Mouse (Mus musculus): ENCODE data around the gene Nqo2. TPM values are rescaled to one million over a fixed set of nuclear protein-coding genes. Genes with fewer than 3 reads are reported as not detected.

Nqo2 gene
- polyA plus RNA-seq, 1 experiment from 2014 or later: 12.3 TPM

DNA sequence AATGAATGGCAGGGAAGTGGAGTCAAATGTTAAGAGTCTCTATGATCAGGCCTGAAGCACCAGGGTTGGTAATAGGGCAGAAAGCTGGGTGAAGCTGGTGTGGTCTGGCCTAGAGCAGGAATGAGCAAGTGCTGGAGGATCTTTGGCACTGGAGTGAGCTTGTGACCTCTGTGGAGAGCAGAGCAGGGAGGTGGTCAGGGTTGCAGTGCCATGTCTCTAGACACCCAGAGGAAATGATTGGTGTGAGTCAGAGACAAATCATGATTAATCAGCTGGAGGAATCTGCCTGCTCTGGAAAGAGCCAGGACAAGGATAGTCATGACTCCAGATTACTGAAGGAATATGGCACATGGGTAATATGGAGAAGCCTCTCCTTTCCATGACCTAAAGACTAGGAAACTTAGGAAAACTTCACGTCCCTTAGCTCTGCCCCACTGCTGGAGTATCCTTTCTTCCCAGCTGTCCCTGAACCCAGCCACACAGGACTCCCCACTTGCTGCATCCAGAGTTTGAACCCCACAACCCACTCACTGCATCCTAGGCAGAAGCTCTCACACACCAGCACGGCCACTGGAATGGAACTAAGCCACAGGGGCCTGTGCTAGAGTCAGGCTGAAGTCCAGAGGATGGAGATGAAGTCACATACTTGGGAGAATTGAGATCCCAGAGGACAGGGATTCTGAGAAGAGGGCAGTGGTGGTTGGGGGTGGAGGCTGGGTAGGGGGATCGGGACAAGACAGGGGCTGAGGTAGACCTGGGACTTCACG is 13.0 kb upstream of the Nqo2 start:
- 87% methylated on average over 4 of the region's 4 CpGs for WGBS

DNA sequence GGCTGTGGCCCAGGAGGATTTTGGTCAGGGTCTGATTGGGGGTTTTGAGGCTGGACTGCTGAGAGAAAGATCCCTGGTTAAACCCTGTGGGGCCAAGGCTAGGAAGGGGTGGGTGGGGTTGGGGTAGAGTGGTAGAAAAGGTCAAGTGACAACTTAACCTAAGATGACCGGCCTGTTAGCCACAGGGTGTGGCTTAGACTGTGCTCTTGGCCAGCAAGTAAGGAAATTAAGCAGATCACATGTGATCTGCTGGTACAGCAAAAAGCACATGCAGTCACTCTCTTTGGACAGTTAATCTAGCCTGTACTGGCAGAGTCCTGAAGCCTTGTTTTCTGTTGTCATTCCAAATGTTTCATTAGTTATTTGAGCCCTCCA is 12.4 kb upstream of the Nqo2 start:
- Histone ChIP-seq H3K27ac (replicated peaks) (no peak overlapping the region), H3K4me2 (no peak overlapping the region), H3K27me3 (replicated peaks) (no peaks in the 10 kb centered on the region), H3K4me3 (replicated peaks) (no peak overlapping the region), H3K4me1 (no peaks in the 10 kb centered on the region), H3K36me3 (no peaks in the 10 kb centered on the region), H3K9me3 (replicated peaks) (no peaks in the 10 kb centered on the region), H3K9ac (replicated peaks) (no peak overlapping the region)
- no peak for ATAC-seq (ENCODE audit: low FRiP score)
- WGBS: 79% methylated on average over 1 of the region's 1 CpGs

More for the DNA sequence above, 13.0 kb upstream of the Nqo2 start:
- no peaks in the 10 kb centered on the region for H3K9me3 ChIP-seq (replicated peaks)
- no peak overlapping the region for H3K27ac ChIP-seq (replicated peaks)
- H3K4me2 ChIP-seq: no peak overlapping the region
- no peak for ATAC-seq (ENCODE audit: low FRiP score)
- H3K4me3 ChIP-seq (replicated peaks): no peak overlapping the region
- no peaks in the 10 kb centered on the region for H3K27me3 ChIP-seq (replicated peaks)
- no peaks in the 10 kb centered on the region for H3K36me3 ChIP-seq
- no peaks in the 10 kb centered on the region for H3K4me1 ChIP-seq
- no peak overlapping the region for H3K9ac ChIP-seq (replicated peaks)

DNA sequence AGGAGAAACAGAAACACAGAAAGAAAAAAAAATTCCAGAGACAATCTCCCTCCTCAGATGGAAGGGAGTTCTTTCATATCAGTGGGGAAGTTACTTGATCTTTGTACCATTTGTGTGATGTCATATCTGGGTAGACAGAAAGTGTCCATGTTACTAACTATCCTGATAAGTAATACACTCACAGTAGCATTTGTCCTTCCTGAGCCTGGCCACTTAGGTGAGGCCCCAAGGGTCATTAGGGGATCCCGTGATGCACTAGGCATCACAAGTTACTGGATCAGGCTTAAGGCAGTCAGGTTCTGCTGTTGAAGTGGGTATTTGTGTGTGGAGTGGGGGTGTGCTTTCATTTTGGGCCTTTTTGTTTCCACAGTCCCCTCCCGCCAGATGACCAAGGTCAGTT is 11.5 kb upstream of the Nqo2 start:
- no peak overlapping the region for H3K27ac ChIP-seq (replicated peaks)
- no peak overlapping the region for H3K4me3 ChIP-seq (replicated peaks)
- H3K9ac ChIP-seq (replicated peaks): no peak overlapping the region
- no peak overlapping the region for H3K4me2 ChIP-seq
- ATAC-seq (ENCODE audit: low FRiP score): no peak
- H3K9me3 ChIP-seq (replicated peaks): no peaks in the 10 kb centered on the region
- H3K4me1 ChIP-seq: no peaks in the 10 kb centered on the region
- H3K36me3 ChIP-seq: no peaks in the 10 kb centered on the region
- WGBS: 87% methylated on average over 2 of the region's 2 CpGs
- no peaks in the 10 kb centered on the region for H3K27me3 ChIP-seq (replicated peaks)

DNA sequence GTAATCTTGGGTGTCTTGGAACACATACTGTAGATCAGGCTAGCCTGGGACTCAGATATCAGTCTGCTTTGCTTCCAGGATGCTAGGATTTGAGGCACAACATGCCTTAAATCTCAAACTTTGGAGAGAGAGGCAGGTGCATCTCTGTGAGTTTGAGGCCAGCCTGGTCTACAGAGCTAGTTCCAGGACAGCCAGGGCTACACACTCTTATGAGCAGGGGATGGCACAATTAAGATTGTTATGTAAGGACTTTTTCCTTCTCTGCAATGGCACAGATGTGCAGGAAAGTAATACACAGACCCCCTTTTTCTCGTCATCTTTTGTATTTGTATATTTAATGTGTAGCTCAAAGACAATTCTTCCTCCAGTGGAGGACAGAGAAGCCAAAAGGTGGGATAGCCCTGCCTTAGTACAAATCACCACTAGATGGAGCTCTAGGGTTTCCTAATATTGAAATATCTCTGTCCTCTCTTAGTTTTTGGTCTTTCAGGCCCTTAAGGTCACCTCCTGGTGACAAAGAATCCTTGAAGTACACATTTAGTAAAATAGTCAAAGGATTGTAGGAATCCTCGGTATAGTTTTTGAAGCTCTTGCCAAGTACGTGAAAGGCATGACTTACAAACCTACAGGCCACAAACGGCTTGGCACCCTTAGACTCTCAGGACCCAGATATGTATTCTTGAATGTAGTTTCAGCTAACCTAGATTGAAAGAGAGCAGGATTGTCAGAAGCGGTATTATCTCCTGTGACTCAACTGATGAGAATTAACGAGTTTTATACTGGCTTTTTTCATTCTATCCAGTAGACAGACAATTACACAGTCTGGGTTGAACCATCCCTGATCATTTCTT is 7.7 kb upstream of the Nqo2 start:
- Histone ChIP-seq H3K9me3 (replicated peaks) (no peaks in the 10 kb centered on the region), H3K4me1 (no peaks in the 10 kb centered on the region), H3K27ac (replicated peaks) (no peak overlapping the region), H3K4me3 (replicated peaks) (no peak overlapping the region), H3K9ac (replicated peaks) (no peak overlapping the region), H3K27me3 (replicated peaks) (no peaks in the 10 kb centered on the region), H3K36me3 (no peaks in the 10 kb centered on the region), H3K4me2 (no peak overlapping the region)
- ATAC-seq (ENCODE audit: low FRiP score): peak; percentile 72; the same call in 1 of the 2 replicates
- 43% methylated on average over 6 of the region's 6 CpGs for WGBS

DNA sequence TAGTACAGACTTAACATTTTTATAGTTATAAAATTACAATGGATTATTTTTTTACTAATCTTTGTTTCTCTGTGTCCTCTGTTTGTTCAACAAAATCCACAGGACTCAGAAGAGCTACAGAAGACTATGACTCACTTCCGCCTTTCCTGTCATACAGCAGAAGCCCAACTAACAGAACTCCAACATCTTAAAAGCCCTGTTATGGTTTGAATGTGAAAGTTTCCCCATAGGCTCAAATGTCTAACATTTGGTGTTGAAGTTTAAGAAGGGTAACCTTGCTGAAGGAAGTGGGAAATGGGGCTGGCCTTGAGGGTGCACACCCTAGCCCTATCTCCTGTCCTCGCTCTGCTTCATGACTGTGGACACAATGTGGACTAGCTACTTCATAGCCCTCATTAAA is 4.7 kb upstream of the Nqo2 start:
- Histone ChIP-seq H3K4me1 (no peaks in the 10 kb centered on the region; the same call in 1 of the 2 replicates), H3K9ac (replicated peaks) (no peak overlapping the region), H3K4me2 (no peak overlapping the region), H3K27ac (replicated peaks) (no peak overlapping the region), H3K36me3 (no peaks in the 10 kb centered on the region), H3K9me3 (replicated peaks) (no peaks in the 10 kb centered on the region), H3K4me3 (replicated peaks) (no peak overlapping the region), H3K27me3 (replicated peaks) (no peaks in the 10 kb centered on the region)
- ATAC-seq (ENCODE audit: low FRiP score): no peak
- WGBS: 96% methylated on average over 2 of the region's 2 CpGs

DNA sequence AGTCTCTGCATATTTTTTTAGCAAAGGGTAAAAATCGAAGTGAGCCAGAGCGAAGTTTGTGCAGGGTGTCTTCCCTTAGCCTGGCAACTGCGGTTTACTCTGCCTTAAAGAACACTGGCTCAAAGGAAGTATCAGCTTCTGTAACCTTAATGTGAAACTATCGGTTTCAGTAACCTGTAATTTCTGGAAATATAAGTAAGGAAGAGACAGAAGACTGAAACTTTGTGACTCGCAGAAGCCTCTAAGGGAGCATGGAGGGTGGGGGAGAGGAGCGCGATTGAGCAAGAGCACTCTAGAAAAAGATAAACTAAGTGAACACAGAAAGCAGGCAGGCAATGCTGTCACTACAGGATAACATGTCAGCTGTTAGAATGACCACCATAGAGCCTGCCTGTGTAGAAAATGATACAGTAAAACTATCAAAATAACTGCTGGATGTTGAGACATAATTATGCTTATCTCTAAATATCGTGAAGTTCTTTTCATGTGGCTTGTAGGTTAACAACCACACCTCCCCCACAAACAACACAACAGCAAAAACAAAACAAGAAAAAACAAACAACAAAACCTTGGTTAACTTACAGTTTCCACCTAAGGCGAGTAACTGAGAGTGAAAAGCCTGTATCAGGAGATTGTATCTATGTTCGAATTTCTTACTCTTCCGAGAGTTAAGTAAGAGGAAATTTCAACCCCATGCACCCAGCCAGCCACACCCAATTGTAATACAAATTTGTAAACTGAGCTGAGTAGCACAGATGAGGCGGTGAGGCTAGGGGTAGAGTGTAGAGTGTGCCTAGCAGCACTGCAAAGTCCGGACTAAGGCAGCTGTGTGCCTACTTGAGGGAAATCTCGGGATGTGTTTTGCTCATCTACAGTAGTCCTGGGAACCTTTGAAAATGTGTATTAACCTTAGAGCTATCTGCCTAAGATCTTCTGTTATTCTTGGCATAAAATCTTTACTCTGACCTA is 853 bp downstream of the Nqo2 start:
- Histone ChIP-seq H3K27me3 (replicated peaks) (no peaks in the 10 kb centered on the region), H3K4me1 (no peaks in the 10 kb centered on the region; the same call in 1 of the 2 replicates), H3K27ac (replicated peaks) (peak overlapping the region; percentile 85), H3K4me3 (replicated peaks) (peak overlapping the region; percentile 56), H3K36me3 (no peaks in the 10 kb centered on the region), H3K9me3 (replicated peaks) (no peaks in the 10 kb centered on the region), H3K9ac (replicated peaks) (peak overlapping the region; percentile 44), H3K4me2 (peak overlapping the region; percentile 85)
- ATAC-seq (ENCODE audit: low FRiP score): peak; percentile 42
- 31% methylated on average over 14 of the region's 14 CpGs for WGBS

DNA sequence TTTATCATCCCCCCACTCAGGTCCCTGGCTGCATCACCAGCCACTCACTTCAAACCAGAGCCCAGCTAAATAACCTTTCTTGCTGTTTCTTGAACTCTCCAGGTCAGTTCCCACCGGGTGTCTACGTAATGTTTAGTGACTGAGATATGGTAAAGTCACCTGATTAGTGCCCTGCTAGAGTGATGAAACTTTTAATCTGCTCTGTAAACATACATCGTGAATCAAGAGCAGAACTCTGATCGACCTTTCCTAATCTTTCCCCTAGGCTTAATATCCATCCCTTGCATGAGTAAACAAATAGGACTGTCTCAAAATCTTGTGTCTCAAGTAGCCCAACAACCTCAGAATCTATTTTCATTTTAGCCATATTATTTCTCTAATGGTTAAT is 1.5 kb downstream of the Nqo2 start:
- 76% methylated on average over 4 of the region's 4 CpGs for WGBS
- no peak overlapping the region for H3K9ac ChIP-seq (replicated peaks)
- no peak overlapping the region for H3K4me3 ChIP-seq (replicated peaks)
- H3K27ac ChIP-seq (replicated peaks): no peak overlapping the region
- no peaks in the 10 kb centered on the region for H3K9me3 ChIP-seq (replicated peaks)
- ATAC-seq (ENCODE audit: low FRiP score): no peak
- H3K27me3 ChIP-seq (replicated peaks): no peaks in the 10 kb centered on the region
- peak overlapping the region; percentile 85; the same call in 1 of the 2 replicates for H3K4me2 ChIP-seq
- no peaks in the 10 kb centered on the region for H3K36me3 ChIP-seq
- no peaks in the 10 kb centered on the region; the same call in 1 of the 2 replicates for H3K4me1 ChIP-seq

DNA sequence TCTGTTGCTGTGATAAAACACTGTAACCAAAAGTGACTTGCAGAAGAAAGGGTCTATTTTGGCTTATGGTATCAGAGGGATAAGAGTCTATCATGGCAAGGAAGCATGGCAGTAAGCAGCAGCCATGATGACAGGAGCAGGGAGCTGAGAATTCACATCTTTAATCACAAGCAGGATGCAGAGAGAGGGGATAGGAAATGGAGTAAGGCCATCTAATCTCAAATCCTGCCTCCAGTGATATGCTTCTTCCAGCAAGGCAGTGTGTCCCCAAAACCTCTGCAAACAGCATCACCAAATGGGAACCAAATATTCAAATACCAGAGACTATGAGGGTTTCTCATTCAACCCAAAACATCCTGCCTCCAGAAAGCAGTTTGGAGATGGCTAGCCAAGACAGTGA is 2.1 kb downstream of the Nqo2 start:
- no peak overlapping the region for H3K4me3 ChIP-seq (replicated peaks)
- ATAC-seq (ENCODE audit: low FRiP score): no peak
- no peaks in the 10 kb centered on the region; the same call in 1 of the 2 replicates for H3K4me1 ChIP-seq

DNA sequence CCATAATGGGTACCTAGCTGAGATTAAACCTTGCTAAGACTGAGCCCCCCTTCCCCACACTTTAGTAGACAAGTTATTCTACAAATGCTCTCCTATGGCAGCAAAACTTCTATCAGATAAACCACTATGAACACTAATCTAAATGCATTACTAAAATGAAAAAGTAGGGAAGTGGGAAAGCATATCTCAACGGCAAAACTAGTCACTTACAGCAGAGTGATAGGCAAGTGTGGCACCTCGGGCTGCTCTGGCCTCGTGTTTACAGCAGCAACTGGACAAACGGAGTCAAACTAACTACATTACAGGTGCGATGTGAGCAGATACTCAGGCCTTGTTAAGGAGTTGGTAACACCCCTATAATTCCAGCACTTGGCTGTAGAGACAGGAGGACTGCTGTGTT is 25.1 kb downstream of the Nqo2 start:
- Histone ChIP-seq H3K27me3 (replicated peaks) (no peaks in the 10 kb centered on the region), H3K4me2 (no peak overlapping the region), H3K9me3 (replicated peaks) (no peaks in the 10 kb centered on the region), H3K9ac (replicated peaks) (no peak overlapping the region), H3K36me3 (0 out of 2 replicates have a peak, but pooled peaks cover 5% of the 10 kb centered on the region), H3K4me1 (no peaks in the 10 kb centered on the region), H3K27ac (replicated peaks) (no peak overlapping the region), H3K4me3 (replicated peaks) (no peak overlapping the region)
- ATAC-seq (ENCODE audit: low FRiP score): no peak
- WGBS: 85% methylated on average over 5 of the region's 5 CpGs

More for the DNA sequence above, 2.1 kb downstream of the Nqo2 start:
- Histone ChIP-seq H3K9me3 (replicated peaks) (no peaks in the 10 kb centered on the region), H3K4me2 (no peak overlapping the region), H3K27ac (replicated peaks) (no peak overlapping the region), H3K36me3 (no peaks in the 10 kb centered on the region), H3K27me3 (replicated peaks) (no peaks in the 10 kb centered on the region), H3K9ac (replicated peaks) (no peak overlapping the region)

DNA sequence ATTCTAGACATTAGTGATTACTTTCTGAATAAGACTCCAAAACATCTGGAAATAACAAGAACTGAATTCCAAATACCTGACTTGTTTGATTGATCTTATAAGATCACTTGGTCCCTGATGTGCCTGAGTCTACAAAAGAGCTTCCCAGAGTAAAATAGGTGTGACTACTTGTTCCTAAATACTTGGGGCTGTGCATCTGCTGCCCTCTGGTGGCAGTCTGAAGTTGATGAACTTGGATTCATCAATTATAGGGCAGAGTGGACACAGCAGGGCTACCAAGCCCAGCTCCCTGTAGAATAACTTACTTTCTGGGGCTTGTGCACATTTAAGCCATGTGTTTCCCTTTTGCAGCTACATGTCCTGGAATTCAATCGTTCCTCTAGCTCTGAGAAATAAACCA is 30.7 kb downstream of the Nqo2 start:
- Histone ChIP-seq H3K4me3 (replicated peaks) (no peak overlapping the region), H3K4me2 (no peak overlapping the region), H3K4me1 (no peaks in the 10 kb centered on the region), H3K9me3 (replicated peaks) (no peaks in the 10 kb centered on the region), H3K36me3 (peaks cover 8% of the 10 kb centered on the region; the same call in 1 of the 2 replicates), H3K9ac (replicated peaks) (no peak overlapping the region), H3K27ac (replicated peaks) (no peak overlapping the region), H3K27me3 (replicated peaks) (no peaks in the 10 kb centered on the region)
- 32% methylated on average over 1 of the region's 1 CpGs for WGBS
- no peak for ATAC-seq (ENCODE audit: low FRiP score)
